Mouse (Mus musculus): ENCODE data around the gene Med11. TPM values are rescaled to one million over a fixed set of nuclear protein-coding genes. Genes with fewer than 3 reads are reported as not detected.
A peak's percentile ranks its signal among the peaks of the same experiment; 100 is the strongest.

Gene Med11
- polyA plus RNA-seq, 1 experiment from 2014 or later: 27.4 TPM

GRCm38 (mm10) chr11:70432895-70433568, 18.7 kb upstream of the Med11 start:
- H3K36me3 ChIP-seq (ENCODE audit: control insufficient read depth, insufficient read depth, low read length): no peaks in the 10 kb centered on the region
- no peaks in the 10 kb centered on the region for H3K27me3 ChIP-seq (ENCODE audit: control insufficient read depth, insufficient read depth, low read length)
- H3K27ac ChIP-seq (replicated peaks): peak overlapping the region; percentile 73
- peak overlapping the region; percentile 79 for H3K9ac ChIP-seq (ENCODE audit: low read length)
- H3K4me2 ChIP-seq (replicated peaks; ENCODE audit: low read depth): peak overlapping the region; percentile 91
- no peaks in the 10 kb centered on the region for H3K4me1 ChIP-seq (replicated peaks; ENCODE audit: control insufficient read depth, insufficient read depth)
- TF ChIP-seq CTCF (IDR thresholded peaks at IDR 0.05; ENCODE audit: low read depth): no peak
- TF ChIP-seq EP300 (optimal IDR thresholded peaks at IDR 0.05): no peak
- peak overlapping the region; percentile 69 for H3K4me3 ChIP-seq (ENCODE audit: low read depth, low read length)
- WGBS: 6% methylated on average over 15 of the region's 15 CpGs
- ATAC-seq (ENCODE audit: low FRiP score, low TSS enrichment) (no peak; the same call in 1 of the 2 replicates), DNase-seq (ENCODE audit: low spot score) (no peak)
- H3K9me3 ChIP-seq (ENCODE audit: control insufficient read depth, low read length): no peaks in the 10 kb centered on the region

GRCm38 (mm10) chr11:70433569-70433943, 18.2 kb upstream of the Med11 start:
- WGBS: 42% methylated on average over 1 of the region's 1 CpGs
- no peaks in the 10 kb centered on the region for H3K9me3 ChIP-seq (ENCODE audit: control insufficient read depth, low read length)
- peak overlapping the region; percentile 91 for H3K4me2 ChIP-seq (replicated peaks; ENCODE audit: low read depth)
- H3K27me3 ChIP-seq (ENCODE audit: control insufficient read depth, insufficient read depth, low read length): no peaks in the 10 kb centered on the region
- no peaks in the 10 kb centered on the region for H3K4me1 ChIP-seq (replicated peaks; ENCODE audit: control insufficient read depth, insufficient read depth)
- H3K36me3 ChIP-seq (ENCODE audit: control insufficient read depth, insufficient read depth, low read length): no peaks in the 10 kb centered on the region
- no peak overlapping the region for H3K9ac ChIP-seq (ENCODE audit: low read length)
- no peak for TF ChIP-seq EP300 (optimal IDR thresholded peaks at IDR 0.05)
- TF ChIP-seq CTCF (IDR thresholded peaks at IDR 0.05; ENCODE audit: low read depth): no peak
- no peak overlapping the region for H3K27ac ChIP-seq (replicated peaks)
- no peak for ATAC-seq (ENCODE audit: low FRiP score, low TSS enrichment)
- DNase-seq (ENCODE audit: low spot score): no peak
- no peak overlapping the region for H3K4me3 ChIP-seq (ENCODE audit: low read depth, low read length)

- no peak overlapping the region for H3K4me3 ChIP-seq (ENCODE audit: low read depth, low read length)
- H3K9me3 ChIP-seq (ENCODE audit: control insufficient read depth, low read length): no peaks in the 10 kb centered on the region
- H3K9ac ChIP-seq (ENCODE audit: low read length): no peak overlapping the region
- 91% methylated on average over 3 of the region's 3 CpGs for WGBS
- ATAC-seq (ENCODE audit: low FRiP score, low TSS enrichment): no peak
- H3K27ac ChIP-seq (replicated peaks): no peak overlapping the region
- 0 out of 2 replicates have a peak, but pooled peaks cover under 1% of the 10 kb centered on the region for H3K36me3 ChIP-seq (ENCODE audit: control insufficient read depth, insufficient read depth, low read length)
- peak overlapping the region; percentile 91; the same call in 1 of the 2 replicates for H3K4me2 ChIP-seq (replicated peaks; ENCODE audit: low read depth)
- H3K4me1 ChIP-seq (replicated peaks; ENCODE audit: control insufficient read depth, insufficient read depth): no peaks in the 10 kb centered on the region
- no peak for DNase-seq (ENCODE audit: low spot score)
- no peaks in the 10 kb centered on the region for H3K27me3 ChIP-seq (ENCODE audit: control insufficient read depth, insufficient read depth, low read length)
- TF ChIP-seq EP300 (optimal IDR thresholded peaks at IDR 0.05) (no peak), CTCF (IDR thresholded peaks at IDR 0.05; ENCODE audit: low read depth) (no peak)
These were observed 17.8 kb upstream of the Med11 start for GRCm38 (mm10) chr11:70433951-70434350.

- H3K36me3 ChIP-seq (ENCODE audit: control insufficient read depth, insufficient read depth, low read length): 0 out of 2 replicates have a peak, but pooled peaks cover 3% of the 10 kb centered on the region
- TF ChIP-seq CTCF (IDR thresholded peaks at IDR 0.05; ENCODE audit: low read depth) (no peak), EP300 (optimal IDR thresholded peaks at IDR 0.05) (no peak)
- H3K4me3 ChIP-seq (ENCODE audit: low read depth, low read length): no peak overlapping the region
- no peaks in the 10 kb centered on the region for H3K27me3 ChIP-seq (ENCODE audit: control insufficient read depth, insufficient read depth, low read length)
- H3K4me2 ChIP-seq (replicated peaks; ENCODE audit: low read depth): no peak overlapping the region
- no peak for ATAC-seq (ENCODE audit: low FRiP score, low TSS enrichment)
- WGBS: 57% methylated on average over 5 of the region's 5 CpGs
- no peak overlapping the region for H3K9ac ChIP-seq (ENCODE audit: low read length)
- no peaks in the 10 kb centered on the region for H3K9me3 ChIP-seq (ENCODE audit: control insufficient read depth, low read length)
- no peaks in the 10 kb centered on the region for H3K4me1 ChIP-seq (replicated peaks; ENCODE audit: control insufficient read depth, insufficient read depth)
- no peak overlapping the region for H3K27ac ChIP-seq (replicated peaks)
- DNase-seq (ENCODE audit: low spot score): no peak
These were observed 16.2 kb upstream of the Med11 start for GRCm38 (mm10) chr11:70435476-70435875.

GRCm38 (mm10) chr11:70437426-70437825, 14.3 kb upstream of the Med11 start:
- Histone ChIP-seq H3K27ac (replicated peaks) (no peak overlapping the region), H3K36me3 (ENCODE audit: control insufficient read depth, insufficient read depth, low read length) (0 out of 2 replicates have a peak, but pooled peaks cover 3% of the 10 kb centered on the region), H3K9me3 (ENCODE audit: control insufficient read depth, low read length) (no peaks in the 10 kb centered on the region), H3K27me3 (ENCODE audit: control insufficient read depth, insufficient read depth, low read length) (no peaks in the 10 kb centered on the region), H3K4me2 (replicated peaks; ENCODE audit: low read depth) (no peak overlapping the region), H3K4me3 (ENCODE audit: low read depth, low read length) (no peak overlapping the region), H3K9ac (ENCODE audit: low read length) (no peak overlapping the region), H3K4me1 (replicated peaks; ENCODE audit: control insufficient read depth, insufficient read depth) (no peaks in the 10 kb centered on the region)
- ATAC-seq (ENCODE audit: low FRiP score, low TSS enrichment): no peak
- WGBS: 70% methylated on average over 6 of the region's 6 CpGs
- peak; percentile 43 for DNase-seq (ENCODE audit: low spot score)
- TF ChIP-seq EP300 (optimal IDR thresholded peaks at IDR 0.05) (no peak), CTCF (IDR thresholded peaks at IDR 0.05; ENCODE audit: low read depth) (no peak)

GRCm38 (mm10) chr11:70438728-70439374, 12.9 kb upstream of the Med11 start:
- no peaks in the 10 kb centered on the region for H3K27me3 ChIP-seq (ENCODE audit: control insufficient read depth, insufficient read depth, low read length)
- no peak overlapping the region for H3K9ac ChIP-seq (ENCODE audit: low read length)
- no peak for ATAC-seq (ENCODE audit: low FRiP score, low TSS enrichment)
- no peak overlapping the region for H3K27ac ChIP-seq (replicated peaks)
- no peaks in the 10 kb centered on the region for H3K9me3 ChIP-seq (ENCODE audit: control insufficient read depth, low read length)
- no peak overlapping the region for H3K4me3 ChIP-seq (ENCODE audit: low read depth, low read length)
- H3K4me2 ChIP-seq (replicated peaks; ENCODE audit: low read depth): no peak overlapping the region
- 0 out of 2 replicates have a peak, but pooled peaks cover 3% of the 10 kb centered on the region for H3K36me3 ChIP-seq (ENCODE audit: control insufficient read depth, insufficient read depth, low read length)
- no peak for DNase-seq (ENCODE audit: low spot score)
- 89% methylated on average over 7 of the region's 7 CpGs for WGBS
- H3K4me1 ChIP-seq (replicated peaks; ENCODE audit: control insufficient read depth, insufficient read depth): no peaks in the 10 kb centered on the region
- TF ChIP-seq CTCF (IDR thresholded peaks at IDR 0.05; ENCODE audit: low read depth): no peak
- TF ChIP-seq EP300 (optimal IDR thresholded peaks at IDR 0.05): no peak

Data from stomach, postnatal 0 days (tissue).